Mouse (Mus musculus) layer of hippocampus, adult 8-10 months (tissue): Measurements from ENCODE around the gene Ctns. TPM values are rescaled to one million over a fixed set of nuclear protein-coding genes. Genes with fewer than 3 reads are reported as not detected.

Source experiments
- DNase-seq, 2 experiments: peaks; one replicate each; pipeline ENCODE4 v3.0.0; 2022; ENCODE audit warnings: low spot score in 2 of 2
- total RNA-seq, 4 experiments: library from RNA; stranded (reverse); gene quantifications; 2 replicates each; pipeline ENCODE4 v1.2.4; 2022

Ctns gene
- total RNA-seq, result 10 to 100 TPM; 19.0 to 30.4 (median 24.5) TPM

GRCm38 (mm10) chr11:73198603-73199229 lies at the start of gene Ctns:
Gene Ctns, minus strand, starts transcription at chr11:73199042.
- DNase-seq, result peak; percentile 87 to 89

GRCm38 (mm10) chr11:73242777-73243176 lies 43.9 kb upstream of the Ctns start:
- no peak for DNase-seq

- DNase-seq, result no peak
Measured at GRCm38 (mm10) chr11:73242199-73242598, 43.4 kb upstream of the Ctns start.

- DNase-seq, result no peak
Measured at GRCm38 (mm10) chr11:73236731-73237130, 37.9 kb upstream of the Ctns start.

- DNase-seq, result no peak
Measured at GRCm38 (mm10) chr11:73235990-73236701, 37.3 kb upstream of the Ctns start.

- no peak for DNase-seq
Measured at GRCm38 (mm10) chr11:73233992-73234391, 35.1 kb upstream of the Ctns start, which contains the start of gene Trpv1. Gene Trpv1, plus strand, starts transcription at chr11:73234292.

- no peak for DNase-seq
Measured at GRCm38 (mm10) chr11:73232513-73232912, 33.7 kb upstream of the Ctns start.

GRCm38 (mm10) chr11:73230081-73230480 lies 31.2 kb upstream of the Ctns start:
- DNase-seq, result no peak

- DNase-seq, result no peak
Measured at GRCm38 (mm10) chr11:73228881-73229280, 30.0 kb upstream of the Ctns start.

- no peak for DNase-seq
Measured at GRCm38 (mm10) chr11:73225856-73226255, 27.0 kb upstream of the Ctns start.

GRCm38 (mm10) chr11:73223966-73224365 lies 25.1 kb upstream of the Ctns start:
- no peak for DNase-seq

GRCm38 (mm10) chr11:73222846-73223245 lies 24.0 kb upstream of the Ctns start:
- DNase-seq, result no peak

GRCm38 (mm10) chr11:73220651-73221050 lies 21.8 kb upstream of the Ctns start:
- no peak for DNase-seq

GRCm38 (mm10) chr11:73219671-73220070 lies 20.8 kb upstream of the Ctns start:
- DNase-seq, result no peak

- DNase-seq, result no peak
Measured at GRCm38 (mm10) chr11:73213956-73214355, 15.1 kb upstream of the Ctns start.

GRCm38 (mm10) chr11:73207621-73208020 lies 8.8 kb upstream of the Ctns start:
- no peak for DNase-seq

GRCm38 (mm10) chr11:73205194-73205593 lies 6.4 kb upstream of the Ctns start:
- no peak for DNase-seq

GRCm38 (mm10) chr11:73203895-73204294 lies 5.1 kb upstream of the Ctns start:
- DNase-seq, result no peak

GRCm38 (mm10) chr11:73201597-73201996 lies 2.8 kb upstream of the Ctns start:
- DNase-seq, result no peak

- DNase-seq, result no peak
Measured at GRCm38 (mm10) chr11:73201021-73201420, 2.2 kb upstream of the Ctns start.

- DNase-seq, result no peak
Measured at GRCm38 (mm10) chr11:73199879-73200278, 1.0 kb upstream of the Ctns start.

GRCm38 (mm10) chr11:73199230-73199712 lies 429 bp upstream of the Ctns start, which contains the start of gene Shpk:
Gene Shpk, plus strand, starts transcription at chr11:73199460.
- peak; percentile 95 to 96 for DNase-seq

- no peak for DNase-seq
Measured at GRCm38 (mm10) chr11:73198190-73198589, 652 bp downstream of the Ctns start.
